Mouse (Mus musculus): ENCODE measurements around the gene Trpc1. TPM values are rescaled to one million over a fixed set of nuclear protein-coding genes. Genes with fewer than 3 reads are reported as not detected.

Trpc1 gene
- polyA plus RNA-seq, 1 experiment: 0.30 TPM

DNA sequence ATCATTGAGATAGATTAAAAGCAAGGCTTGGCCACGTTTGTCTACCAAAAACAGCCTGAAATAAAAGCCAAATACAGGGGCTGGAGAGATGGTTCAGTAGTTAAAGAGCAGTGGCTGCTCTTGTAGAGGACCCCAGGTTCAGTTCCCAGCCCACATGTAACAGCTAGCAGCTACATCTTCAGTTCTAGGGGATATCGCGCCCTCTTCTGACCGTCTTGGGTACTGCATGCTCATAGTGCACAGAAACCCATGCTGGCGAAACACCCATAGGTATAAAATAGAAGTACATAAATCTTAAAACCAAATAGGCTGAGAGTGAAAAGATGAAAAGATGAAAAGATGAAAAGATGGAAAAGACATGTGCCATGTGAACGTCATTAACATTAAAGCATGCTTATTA is 77.4 kb downstream of the Trpc1 start:
- H3K4me3 ChIP-seq (ENCODE audit: insufficient read depth, poor library complexity, severe bottlenecking): no peak overlapping the region
- no peaks in the 10 kb centered on the region for H3K79me3 ChIP-seq (ENCODE audit: low read depth)
- peaks cover 59% of the 10 kb centered on the region for H3K36me3 ChIP-seq (ENCODE audit: control insufficient read depth, insufficient read depth)
- TF ChIP-seq CTCF (IDR thresholded peaks at IDR 0.05; ENCODE audit: control insufficient read depth, insufficient read depth, insufficient read length): no peak
- TF ChIP-seq MYOG (IDR thresholded peaks at IDR 0.05; ENCODE audit: control insufficient read depth, extremely low read depth, insufficient read length): no peak
- no peak for TF ChIP-seq FOSL1 (IDR thresholded peaks at IDR 0.05; ENCODE audit: insufficient read depth, low read length, poor library complexity, severe bottlenecking)
- no peak for TF ChIP-seq MAX (IDR thresholded peaks at IDR 0.05)
- TF ChIP-seq USF1 (IDR thresholded peaks at IDR 0.05; ENCODE audit: low read depth): no peak
- no peak for TF ChIP-seq MYOD1 (IDR thresholded peaks at IDR 0.05; ENCODE audit: control insufficient read depth, insufficient read length, low read depth)
- TF ChIP-seq CEBPB (IDR thresholded peaks at IDR 0.05; ENCODE audit: low read depth): no peak
- H3ac ChIP-seq (ENCODE audit: control insufficient read depth, insufficient read length, low read depth): no peak overlapping the region
- H3K79me2 ChIP-seq (ENCODE audit: control insufficient read depth, insufficient read depth): peaks cover 4% of the 10 kb centered on the region
- no peaks in the 10 kb centered on the region for H3K27me3 ChIP-seq (ENCODE audit: control insufficient read depth, insufficient read depth, insufficient read length)

DNA sequence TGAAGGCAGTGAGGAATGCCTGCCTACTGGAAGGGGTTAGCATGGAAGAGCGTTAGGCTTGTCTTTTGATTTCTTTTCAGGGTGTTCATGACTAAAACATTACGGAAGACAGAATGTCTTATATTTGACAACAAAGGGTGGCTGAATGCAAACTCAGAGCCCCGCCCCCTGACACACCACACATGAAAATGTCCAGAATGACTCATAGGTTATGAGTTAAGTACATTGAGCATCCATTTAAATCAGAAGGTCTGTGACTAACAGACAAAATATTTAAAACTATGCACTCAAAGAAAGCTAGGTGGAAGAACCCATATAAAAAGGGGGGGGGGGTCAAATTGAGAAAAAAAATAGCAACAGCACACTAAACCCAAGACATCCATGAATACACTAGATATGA is 77.8 kb downstream of the Trpc1 start:
- Histone ChIP-seq H3K4me3 (ENCODE audit: insufficient read depth, poor library complexity, severe bottlenecking) (no peak overlapping the region), H3K79me2 (ENCODE audit: control insufficient read depth, insufficient read depth) (peaks cover 6% of the 10 kb centered on the region), H3K36me3 (ENCODE audit: control insufficient read depth, insufficient read depth) (peaks cover 59% of the 10 kb centered on the region), H3ac (ENCODE audit: control insufficient read depth, insufficient read length, low read depth) (no peak overlapping the region), H3K27me3 (ENCODE audit: control insufficient read depth, insufficient read depth, insufficient read length) (no peaks in the 10 kb centered on the region), H3K79me3 (ENCODE audit: low read depth) (no peaks in the 10 kb centered on the region)
- no peak for TF ChIP-seq CEBPB (IDR thresholded peaks at IDR 0.05; ENCODE audit: low read depth)
- no peak for TF ChIP-seq MYOG (IDR thresholded peaks at IDR 0.05; ENCODE audit: control insufficient read depth, extremely low read depth, insufficient read length)
- TF ChIP-seq FOSL1 (IDR thresholded peaks at IDR 0.05; ENCODE audit: insufficient read depth, low read length, poor library complexity, severe bottlenecking): peak; percentile 54

DNA sequence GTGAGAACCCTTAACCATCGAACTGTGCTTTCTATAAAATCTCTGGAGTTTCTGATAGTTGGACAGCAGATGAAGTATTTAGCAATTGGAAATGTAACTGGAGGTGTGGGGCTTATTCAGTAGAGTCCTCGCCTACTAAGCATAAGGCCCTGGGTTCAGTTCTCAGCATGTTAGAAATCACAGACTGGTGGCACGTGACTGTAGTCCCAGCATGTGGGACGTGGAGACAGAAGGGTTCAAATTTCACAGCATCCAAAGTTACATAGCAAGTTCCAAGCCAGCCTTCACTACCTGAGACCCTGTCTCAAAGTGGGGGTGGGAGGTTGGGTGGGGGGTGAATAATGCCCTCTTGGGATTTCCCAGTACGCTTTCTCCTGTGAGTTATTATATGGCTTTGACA is 81.9 kb downstream of the Trpc1 start:
- H3K4me3 ChIP-seq (ENCODE audit: insufficient read depth, poor library complexity, severe bottlenecking): no peak overlapping the region

DNA sequence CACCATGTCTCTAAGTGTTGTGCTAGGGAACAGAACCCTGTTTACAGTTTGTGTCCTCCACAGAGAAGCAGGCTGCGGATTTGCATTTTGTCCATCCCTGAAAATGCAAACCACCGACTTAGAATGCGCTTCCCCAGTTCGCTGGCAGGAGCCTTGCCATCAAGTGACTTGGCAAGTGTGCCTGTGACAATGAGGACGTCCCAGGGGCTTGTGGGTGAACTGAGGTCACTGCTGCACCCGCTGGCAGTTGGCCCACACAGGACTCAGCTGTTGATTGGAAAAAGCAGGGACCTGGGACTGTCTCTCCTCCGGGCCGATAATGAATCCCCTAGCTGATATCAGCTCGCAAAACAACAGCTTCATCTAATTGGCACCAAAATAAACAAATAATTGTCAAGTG is 82.3 kb downstream of the Trpc1 start:
- Histone ChIP-seq H3ac (ENCODE audit: control insufficient read depth, insufficient read length, low read depth) (no peak overlapping the region), H3K79me2 (ENCODE audit: control insufficient read depth, insufficient read depth) (peaks cover 45% of the 10 kb centered on the region)
- TF ChIP-seq MAX (IDR thresholded peaks at IDR 0.05) (no peak), USF1 (IDR thresholded peaks at IDR 0.05; ENCODE audit: low read depth) (no peak), MYOG (IDR thresholded peaks at IDR 0.05; ENCODE audit: control insufficient read depth, extremely low read depth, insufficient read length) (no peak), MYOD1 (IDR thresholded peaks at IDR 0.05; ENCODE audit: control insufficient read depth, insufficient read length, low read depth) (no peak), CTCF (IDR thresholded peaks at IDR 0.05; ENCODE audit: control insufficient read depth, insufficient read depth, insufficient read length) (no peak), CEBPB (IDR thresholded peaks at IDR 0.05; ENCODE audit: low read depth) (no peak), FOSL1 (IDR thresholded peaks at IDR 0.05; ENCODE audit: insufficient read depth, low read length, poor library complexity, severe bottlenecking) (no peak)

More for the DNA sequence above, 81.9 kb downstream of the Trpc1 start:
- Histone ChIP-seq H3K27me3 (ENCODE audit: control insufficient read depth, insufficient read depth, insufficient read length) (no peaks in the 10 kb centered on the region), H3K79me2 (ENCODE audit: control insufficient read depth, insufficient read depth) (peaks cover 40% of the 10 kb centered on the region), H3K36me3 (ENCODE audit: control insufficient read depth, insufficient read depth) (peaks cover 50% of the 10 kb centered on the region), H3ac (ENCODE audit: control insufficient read depth, insufficient read length, low read depth) (no peak overlapping the region), H3K79me3 (ENCODE audit: low read depth) (peaks cover 5% of the 10 kb centered on the region)
- no peak for TF ChIP-seq CTCF (IDR thresholded peaks at IDR 0.05; ENCODE audit: control insufficient read depth, insufficient read depth, insufficient read length)
- no peak for TF ChIP-seq CEBPB (IDR thresholded peaks at IDR 0.05; ENCODE audit: low read depth)
- TF ChIP-seq FOSL1 (IDR thresholded peaks at IDR 0.05; ENCODE audit: insufficient read depth, low read length, poor library complexity, severe bottlenecking): no peak
- no peak for TF ChIP-seq MYOD1 (IDR thresholded peaks at IDR 0.05; ENCODE audit: control insufficient read depth, insufficient read length, low read depth)
- TF ChIP-seq MAX (IDR thresholded peaks at IDR 0.05): no peak
- TF ChIP-seq MYOG (IDR thresholded peaks at IDR 0.05; ENCODE audit: control insufficient read depth, extremely low read depth, insufficient read length): no peak
- no peak for TF ChIP-seq USF1 (IDR thresholded peaks at IDR 0.05; ENCODE audit: low read depth)

GRCm38 (mm10) chr9:95665835-95666234 is 84.3 kb downstream of the Trpc1 start:
- TF ChIP-seq CEBPB (IDR thresholded peaks at IDR 0.05; ENCODE audit: low read depth): no peak
- TF ChIP-seq FOSL1 (IDR thresholded peaks at IDR 0.05; ENCODE audit: insufficient read depth, low read length, poor library complexity, severe bottlenecking): no peak
- no peak for TF ChIP-seq MYOD1 (IDR thresholded peaks at IDR 0.05; ENCODE audit: control insufficient read depth, insufficient read length, low read depth)
- no peak for TF ChIP-seq MAX (IDR thresholded peaks at IDR 0.05)
- no peak for TF ChIP-seq MYOG (IDR thresholded peaks at IDR 0.05; ENCODE audit: control insufficient read depth, extremely low read depth, insufficient read length)
- TF ChIP-seq CTCF (IDR thresholded peaks at IDR 0.05; ENCODE audit: control insufficient read depth, insufficient read depth, insufficient read length): no peak
- no peak overlapping the region for H3ac ChIP-seq (ENCODE audit: control insufficient read depth, insufficient read length, low read depth)
- H3K27me3 ChIP-seq (ENCODE audit: control insufficient read depth, insufficient read depth, insufficient read length): no peaks in the 10 kb centered on the region
- peaks cover 7% of the 10 kb centered on the region for H3K79me3 ChIP-seq (ENCODE audit: low read depth)
- no peak overlapping the region for H3K4me3 ChIP-seq (ENCODE audit: insufficient read depth, poor library complexity, severe bottlenecking)
- H3K36me3 ChIP-seq (ENCODE audit: control insufficient read depth, insufficient read depth): peaks cover 35% of the 10 kb centered on the region
- H3K79me2 ChIP-seq (ENCODE audit: control insufficient read depth, insufficient read depth): peaks cover 57% of the 10 kb centered on the region

More for the DNA sequence above, 82.3 kb downstream of the Trpc1 start:
- H3K79me3 ChIP-seq (ENCODE audit: low read depth): peaks cover 5% of the 10 kb centered on the region
- no peak overlapping the region for H3K4me3 ChIP-seq (ENCODE audit: insufficient read depth, poor library complexity, severe bottlenecking)
- H3K27me3 ChIP-seq (ENCODE audit: control insufficient read depth, insufficient read depth, insufficient read length): no peaks in the 10 kb centered on the region
- peaks cover 50% of the 10 kb centered on the region for H3K36me3 ChIP-seq (ENCODE audit: control insufficient read depth, insufficient read depth)
